Mouse (Mus musculus) bone marrow macrophage, adult 2 months (primary cell): ENCODE data around the gene Mta3. TPM values are rescaled to one million over a fixed set of nuclear protein-coding genes. Genes with fewer than 3 reads are reported as not detected.

Experiments
- H3K27ac ChIP-seq: 2 replicates; pipeline ENCODE4 v1.5.1; 2012; ENCODE audit warnings: low read depth, low read length; ENCODE audit not compliant: insufficient read depth
- H3K4me1 ChIP-seq: 2 replicates; pipeline ENCODE4 v1.6.1; 2012; ENCODE audit warnings: low read length; ENCODE audit not compliant: control insufficient read depth, insufficient read depth
- H3K4me3 ChIP-seq: 2 replicates; pipeline ENCODE4 v1.5.1; 2012; ENCODE audit warnings: mild to moderate bottlenecking, low read length, moderate library complexity; ENCODE audit not compliant: insufficient read depth
- CTCF ChIP-seq: IDR thresholded peaks from 2 replicates; pipeline ENCODE4 v1.5.1; 2012; ENCODE audit warnings: low read depth, mild to moderate bottlenecking, low read length, moderate library complexity
- POLR2A ChIP-seq: IDR thresholded peaks from 2 replicates; pipeline ENCODE4 v1.6.1; 2012; ENCODE audit warnings: mild to moderate bottlenecking, low read depth, low read length, borderline replicate concordance
- polyA plus RNA-seq: library from polyadenylated mRNA; stranded (reverse); fragments of >200 nt; gene quantifications from 2 replicates; pipeline ENCODE4 v1.2.4, GENCODE M21; 2012; ENCODE audit not compliant: missing spikeins, insufficient read depth, insufficient read length

Mta3 gene
- polyA plus RNA-seq: 50.8 and 57.5 TPM in 2 replicates

DNA sequence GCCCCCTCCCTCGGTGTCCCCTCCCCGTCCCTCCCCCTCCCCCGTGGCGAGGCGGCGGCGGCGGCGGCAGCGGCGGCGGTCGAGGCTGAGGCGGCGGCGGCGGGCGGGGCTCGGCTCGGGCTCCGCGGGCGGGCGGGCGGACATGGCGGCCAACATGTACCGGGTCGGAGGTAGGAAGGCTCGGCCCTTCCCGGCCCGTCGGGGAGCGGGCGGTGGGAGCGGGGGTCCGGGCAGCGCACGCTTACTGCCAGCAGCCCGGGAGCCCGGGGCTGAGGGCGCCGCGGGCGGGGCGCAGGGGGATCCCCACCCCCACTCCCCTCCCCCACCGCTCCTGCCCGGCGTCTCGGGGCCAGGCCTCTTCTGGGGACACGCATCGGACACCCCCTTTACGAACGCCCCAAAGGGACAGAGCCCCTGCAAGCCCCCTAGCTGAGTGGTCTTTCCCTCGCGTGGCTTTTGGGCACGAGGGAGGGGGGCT, at the start of gene Mta3:
TSS of gene Mta3 (plus strand) at position 48 of the 478 bp plus-strand sequence.
- Histone ChIP-seq H3K27ac (peak within 1 kb of the TSS; percentile 56), H3K4me3 (peak within 1 kb of the TSS; percentile 94), H3K4me1 (peaks cover 36% of the 10 kb centered on the region)
- TF ChIP-seq POLR2A (no peak), CTCF (no peak)

DNA sequence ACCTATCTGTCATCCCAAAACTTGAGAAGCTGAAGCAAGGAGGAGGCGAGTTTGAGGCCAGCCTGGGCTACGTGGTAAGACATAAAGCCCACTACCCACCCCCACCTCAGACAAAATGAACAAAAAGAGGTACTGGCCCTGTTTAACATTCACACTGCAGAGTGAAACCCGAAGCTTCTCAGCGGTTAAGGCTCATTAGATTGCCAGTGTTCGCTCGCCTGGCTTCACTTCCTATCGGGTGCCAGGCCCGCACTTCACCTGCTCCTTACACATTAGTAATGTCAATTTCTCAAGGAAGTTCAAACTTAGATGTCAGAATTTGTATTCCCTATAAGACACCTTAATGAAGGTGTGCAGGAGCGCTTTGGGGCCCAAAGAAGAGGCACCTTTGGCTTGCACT, 48.6 kb upstream of the Mta3 start:
- H3K27ac ChIP-seq: no peak overlapping the region
- H3K4me3 ChIP-seq: no peak overlapping the region
- TF ChIP-seq CTCF (no peak), POLR2A (no peak)
- peaks cover 6% of the 10 kb centered on the region for H3K4me1 ChIP-seq

DNA sequence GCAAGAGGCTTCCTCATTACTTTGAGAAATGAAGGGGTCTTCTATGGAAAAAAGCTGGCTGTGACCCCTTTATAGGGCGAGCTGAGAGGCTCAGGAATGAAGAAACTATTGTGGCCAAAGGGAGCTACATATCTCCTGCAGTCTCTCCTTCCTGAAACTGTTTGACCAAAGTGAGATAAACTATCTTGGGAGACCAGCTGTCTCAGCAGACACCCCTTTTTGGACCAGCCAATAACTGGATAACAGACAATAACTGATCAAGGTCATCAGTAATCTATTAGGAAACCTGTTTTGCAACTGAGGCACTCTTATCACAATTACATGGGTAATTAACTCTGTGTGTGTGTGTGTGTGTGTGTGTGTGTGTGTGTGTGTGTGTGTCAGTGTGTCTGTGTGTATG, 47.0 kb upstream of the Mta3 start:
- H3K27ac ChIP-seq: no peak overlapping the region
- no peak overlapping the region for H3K4me3 ChIP-seq
- H3K4me1 ChIP-seq: peaks cover 6% of the 10 kb centered on the region
- TF ChIP-seq CTCF (no peak), POLR2A (no peak)

DNA sequence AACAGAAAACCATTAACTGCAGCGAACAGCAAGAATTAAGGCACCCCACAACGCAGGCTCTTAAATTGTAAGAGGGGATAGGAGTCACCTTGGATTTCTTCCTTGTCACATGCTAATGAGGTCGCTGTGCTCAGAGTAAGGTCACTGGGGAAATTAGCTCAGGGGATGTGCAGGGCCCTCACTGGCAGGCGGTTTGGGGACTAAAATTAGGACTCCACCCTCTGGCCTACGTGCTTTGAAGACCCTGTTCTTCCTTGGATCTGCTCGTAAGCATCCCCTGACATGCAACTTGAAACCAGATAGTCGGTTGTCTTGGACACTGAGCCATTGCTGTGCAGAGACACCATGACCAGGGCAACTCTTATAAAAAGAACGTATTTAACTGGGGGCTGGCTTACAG, 41.2 kb upstream of the Mta3 start:
- TF ChIP-seq POLR2A: no peak
- TF ChIP-seq CTCF: no peak
- H3K4me1 ChIP-seq: peaks cover 12% of the 10 kb centered on the region
- no peak overlapping the region for H3K27ac ChIP-seq
- no peak overlapping the region for H3K4me3 ChIP-seq

DNA sequence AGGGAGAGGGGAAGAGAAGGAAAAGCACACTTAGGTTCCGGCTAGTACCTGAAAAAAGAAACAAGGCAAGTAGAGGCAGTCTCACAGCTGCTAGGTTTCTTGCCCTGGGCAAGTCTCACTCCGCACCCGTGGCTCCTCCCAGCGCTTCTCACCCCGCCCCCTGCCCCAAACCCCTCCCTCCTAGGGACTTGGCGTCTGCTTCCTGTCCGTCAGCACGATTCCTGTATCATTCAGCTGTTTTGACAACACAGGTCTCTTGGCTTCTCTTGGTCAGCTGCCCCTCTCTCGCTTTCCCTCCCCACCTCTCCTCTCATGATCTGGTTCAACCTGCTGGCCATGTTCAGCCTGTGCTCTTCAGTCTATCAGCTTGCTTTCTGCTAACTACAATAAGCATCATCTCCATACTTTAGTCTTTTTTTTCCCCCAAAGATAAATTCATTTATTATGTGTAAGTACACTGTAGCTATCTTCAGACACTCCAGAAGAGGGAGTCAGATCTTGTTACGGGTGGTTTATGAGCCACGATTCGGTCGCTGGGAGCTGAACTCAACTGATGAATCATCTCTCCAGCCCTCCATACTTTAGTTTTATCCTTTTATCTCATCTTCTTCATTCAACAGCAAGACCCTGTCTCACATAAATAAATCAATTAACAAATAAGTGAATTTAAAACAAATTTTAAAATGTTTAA, 39.2 kb upstream of the Mta3 start:
- no peak overlapping the region for H3K27ac ChIP-seq
- TF ChIP-seq CTCF (no peak), POLR2A (no peak)
- no peak overlapping the region for H3K4me3 ChIP-seq
- H3K4me1 ChIP-seq: peaks cover 12% of the 10 kb centered on the region

DNA sequence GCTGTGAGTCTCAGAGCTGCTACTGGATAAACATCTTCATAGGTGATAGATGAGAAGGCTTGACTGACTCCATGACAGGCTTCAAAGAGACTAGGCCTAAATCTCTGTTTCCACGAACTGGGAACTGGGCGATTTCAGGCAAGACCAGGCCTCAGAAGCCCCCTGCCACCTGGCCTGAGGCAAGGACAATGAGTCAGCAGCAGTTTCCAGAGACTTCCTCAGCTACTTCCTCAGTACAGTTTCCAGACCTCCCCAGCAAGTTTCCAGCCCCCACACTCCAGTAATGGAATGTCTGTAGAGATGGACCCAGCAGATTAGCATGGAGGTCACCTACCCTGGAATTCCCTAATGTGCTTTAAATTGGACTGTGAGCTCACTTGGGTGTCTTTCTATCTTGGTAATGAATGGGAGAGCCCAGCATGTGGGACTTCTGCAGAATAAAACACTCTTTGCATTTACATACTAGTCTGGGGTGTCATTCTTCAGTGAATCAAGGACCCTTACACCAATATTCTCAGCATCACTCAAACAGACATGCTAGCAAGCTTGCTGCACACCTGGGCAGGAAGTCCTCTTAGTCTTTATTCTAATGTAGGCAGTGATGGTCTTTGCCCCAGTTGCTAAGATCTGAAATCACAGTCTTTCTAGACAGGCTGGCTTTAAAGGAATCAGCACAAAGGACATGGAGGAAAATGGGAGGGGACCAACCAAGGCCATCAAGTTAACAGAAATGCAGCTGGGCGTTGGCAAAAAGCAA, 37.9 kb upstream of the Mta3 start:
- TF ChIP-seq CTCF: no peak
- TF ChIP-seq POLR2A: no peak
- peaks cover 12% of the 10 kb centered on the region for H3K4me1 ChIP-seq
- H3K4me3 ChIP-seq: no peak overlapping the region
- no peak overlapping the region for H3K27ac ChIP-seq

DNA sequence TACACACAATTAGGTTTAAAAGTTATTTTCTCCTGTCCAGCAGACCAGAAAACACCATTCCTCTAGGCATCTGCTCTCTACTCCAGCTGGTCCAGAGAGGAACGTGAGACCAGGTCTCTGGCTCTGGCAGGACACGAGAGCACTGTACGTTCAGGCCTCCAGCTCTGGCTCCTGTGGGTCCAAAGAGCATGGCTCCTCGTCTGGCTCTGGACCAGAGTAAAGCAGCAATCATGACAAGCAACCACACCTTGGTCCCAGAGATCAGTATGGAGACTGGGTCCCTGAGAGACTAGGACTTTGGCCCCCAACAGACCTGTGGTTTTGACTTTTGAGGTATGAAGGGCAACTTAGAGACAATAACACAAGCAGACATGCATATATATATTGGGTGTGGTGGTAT, 33.3 kb upstream of the Mta3 start:
- H3K27ac ChIP-seq: no peak overlapping the region
- TF ChIP-seq POLR2A (no peak), CTCF (no peak)
- H3K4me3 ChIP-seq: no peak overlapping the region
- H3K4me1 ChIP-seq: peaks cover 13% of the 10 kb centered on the region

DNA sequence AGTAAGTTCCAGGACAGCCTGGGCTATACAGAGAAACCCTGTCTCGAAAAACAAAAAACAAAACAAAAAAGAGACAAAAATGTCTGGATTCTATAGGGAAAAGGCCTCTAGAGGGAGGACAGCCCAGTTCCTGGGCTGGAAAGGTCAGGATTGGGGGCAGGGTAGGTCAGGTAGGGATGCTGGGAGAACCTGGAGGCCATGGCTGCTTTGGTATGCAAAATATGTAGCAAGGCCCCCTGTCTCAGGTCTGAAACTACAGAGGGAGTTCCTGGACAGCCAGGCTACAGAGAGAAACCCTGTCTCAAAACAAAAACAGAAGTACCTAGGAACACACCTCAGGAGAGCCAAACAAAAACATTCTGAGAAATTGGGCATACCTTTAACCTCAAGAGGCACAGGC, 28.6 kb upstream of the Mta3 start:
- TF ChIP-seq POLR2A (no peak), CTCF (no peak)

DNA sequence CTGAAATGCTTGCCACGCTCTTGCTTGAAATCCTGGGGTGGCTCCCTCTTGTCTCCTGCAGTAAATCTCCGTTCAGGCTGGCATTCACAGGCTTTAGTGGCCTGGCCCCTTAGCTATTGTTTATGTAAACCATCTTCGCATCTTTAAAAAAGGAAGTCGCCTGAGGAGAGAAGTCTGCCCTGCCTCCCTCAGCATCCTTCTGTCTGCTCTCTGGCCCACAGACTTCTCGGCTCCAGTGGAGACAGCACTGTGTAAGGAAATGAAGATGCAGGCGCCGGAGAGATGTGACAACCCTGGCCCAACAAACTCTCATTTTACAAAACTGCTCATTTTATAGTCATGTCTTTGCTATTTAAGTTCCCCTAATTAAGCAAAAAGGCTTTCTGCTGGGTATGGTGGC, 24.0 kb upstream of the Mta3 start:
- TF ChIP-seq CTCF: no peak
- no peak for TF ChIP-seq POLR2A
- Histone ChIP-seq H3K27ac (no peak overlapping the region), H3K4me3 (no peak overlapping the region), H3K4me1 (peaks cover 12% of the 10 kb centered on the region)

More for the DNA sequence above, 28.6 kb upstream of the Mta3 start:
- peaks cover 17% of the 10 kb centered on the region for H3K4me1 ChIP-seq
- H3K27ac ChIP-seq: no peak overlapping the region
- H3K4me3 ChIP-seq: no peak overlapping the region

DNA sequence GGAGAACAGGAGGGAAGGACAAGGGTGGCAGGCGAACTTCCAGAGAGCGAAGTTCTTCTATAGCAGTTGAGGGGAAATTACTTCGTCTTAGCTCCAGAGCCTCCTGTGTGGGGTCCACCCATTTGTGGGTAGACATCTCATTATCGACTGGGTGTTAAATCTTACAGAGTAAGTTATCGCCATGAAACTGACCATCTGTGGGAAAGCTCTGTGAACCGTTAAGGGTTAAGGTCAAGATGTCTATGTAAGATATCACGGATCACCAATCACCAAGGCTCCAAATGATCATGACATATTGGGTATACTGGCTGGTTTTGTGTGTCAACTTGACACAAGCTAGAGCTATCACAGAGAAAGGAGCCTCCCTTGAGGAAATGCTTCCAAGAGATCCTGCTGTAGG, 21.5 kb upstream of the Mta3 start:
- Histone ChIP-seq H3K27ac (no peak overlapping the region), H3K4me3 (no peak overlapping the region), H3K4me1 (peaks cover 12% of the 10 kb centered on the region)
- TF ChIP-seq CTCF (no peak), POLR2A (no peak)
